Mouse (Mus musculus) thymus, adult 2 months (tissue): ENCODE data around the gene Tbc1d24.

Source experiments
- CTCF ChIP-seq: fragments of 200-500 bp; IDR thresholded peaks from 2 replicates; pipeline ENCODE4 v1.5.1; 2012; ENCODE audit warnings: mild to moderate bottlenecking, control low read depth, low read length, moderate library complexity, borderline replicate concordance; ENCODE audit not compliant: control insufficient read depth, poor library complexity, insufficient read depth; ENCODE audit errors: extremely low read depth
- POLR2A ChIP-seq: fragments of 200-500 bp; IDR thresholded peaks from 2 replicates; pipeline ENCODE4 v1.6.1; 2012; ENCODE audit warnings: mild to moderate bottlenecking, low read length, control low read depth, moderate library complexity; ENCODE audit not compliant: control insufficient read depth, poor library complexity, insufficient read depth; ENCODE audit errors: extremely low read depth

DNA sequence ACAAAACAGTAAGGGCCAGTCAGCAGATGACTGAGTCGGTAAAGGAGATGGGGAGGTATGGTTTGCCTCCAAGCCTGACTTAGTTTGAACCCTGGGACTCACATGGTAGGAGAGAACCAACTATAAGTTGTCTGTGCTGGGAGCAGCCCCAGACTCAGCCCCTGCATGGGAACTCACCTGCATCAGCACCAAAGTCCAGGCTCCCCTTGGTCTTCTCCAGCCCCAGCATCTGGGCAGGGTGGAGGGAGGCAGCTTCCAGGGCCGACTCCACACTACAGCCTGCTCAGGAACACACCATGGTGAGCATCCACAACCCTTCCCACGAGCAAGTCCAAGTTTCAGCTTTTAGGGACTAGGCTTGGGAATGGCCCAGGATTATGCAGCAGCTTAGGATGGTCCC lies 49.0 kb downstream of the Tbc1d24 start:
- TF ChIP-seq POLR2A (no peak), CTCF (no peak)
